Mouse (Mus musculus) 3T3-L1 (cell line): ENCODE measurements around the gene Col27a1.

Source experiments
- DNase-seq: peaks from one replicate; pipeline ENCODE4 v3.0.0-alpha.2; 2015; ENCODE audit warnings: low read depth, low spot score

Col27a1 gene

GRCm38 (mm10) chr4:63259066-63259465 is 45.3 kb downstream of the Col27a1 start:
- DNase-seq: no peak

GRCm38 (mm10) chr4:63260506-63260905 is 46.7 kb downstream of the Col27a1 start:
- no peak for DNase-seq

GRCm38 (mm10) chr4:63262941-63263340 is 49.1 kb downstream of the Col27a1 start:
- DNase-seq: no peak

GRCm38 (mm10) chr4:63266276-63266675 is 52.5 kb downstream of the Col27a1 start:
- no peak for DNase-seq

- no peak for DNase-seq
Measured at GRCm38 (mm10) chr4:63267121-63267520, 53.3 kb downstream of the Col27a1 start.

- no peak for DNase-seq
Measured at GRCm38 (mm10) chr4:63267586-63267985, 53.8 kb downstream of the Col27a1 start.

GRCm38 (mm10) chr4:63268777-63269176 is 55.0 kb downstream of the Col27a1 start:
- no peak for DNase-seq

GRCm38 (mm10) chr4:63274516-63274915 is 60.7 kb downstream of the Col27a1 start:
- no peak for DNase-seq

GRCm38 (mm10) chr4:63275251-63275650 is 61.4 kb downstream of the Col27a1 start:
- DNase-seq: no peak

- no peak for DNase-seq
Measured at GRCm38 (mm10) chr4:63276571-63276970, 62.8 kb downstream of the Col27a1 start.

- no peak for DNase-seq
Measured at GRCm38 (mm10) chr4:63278821-63279220, 65.0 kb downstream of the Col27a1 start.

GRCm38 (mm10) chr4:63281694-63282093 is 67.9 kb downstream of the Col27a1 start:
- peak; percentile 52 for DNase-seq

GRCm38 (mm10) chr4:63283319-63283718 is 69.5 kb downstream of the Col27a1 start:
- peak; percentile 65 for DNase-seq

- DNase-seq: no peak
Measured at GRCm38 (mm10) chr4:63286034-63286433, 72.2 kb downstream of the Col27a1 start.

GRCm38 (mm10) chr4:63288497-63288896 is 74.7 kb downstream of the Col27a1 start:
- DNase-seq: no peak

GRCm38 (mm10) chr4:63290081-63290480 is 76.3 kb downstream of the Col27a1 start:
- DNase-seq: peak; percentile 39

- peak; percentile 86 for DNase-seq
Measured at GRCm38 (mm10) chr4:63291075-63291474, 77.3 kb downstream of the Col27a1 start.

GRCm38 (mm10) chr4:63291658-63292057 is 77.9 kb downstream of the Col27a1 start:
- DNase-seq: no peak

GRCm38 (mm10) chr4:63295641-63296040 is 81.8 kb downstream of the Col27a1 start:
- no peak for DNase-seq

- DNase-seq: no peak
Measured at GRCm38 (mm10) chr4:63296263-63296662, 82.5 kb downstream of the Col27a1 start.

GRCm38 (mm10) chr4:63296876-63297275 is 83.1 kb downstream of the Col27a1 start:
- DNase-seq: peak; percentile 48

- no peak for DNase-seq
Measured at GRCm38 (mm10) chr4:63298191-63298590, 84.4 kb downstream of the Col27a1 start.

- no peak for DNase-seq
Measured at GRCm38 (mm10) chr4:63302641-63303040, 88.8 kb downstream of the Col27a1 start.
